In the genomic region with DNA sequence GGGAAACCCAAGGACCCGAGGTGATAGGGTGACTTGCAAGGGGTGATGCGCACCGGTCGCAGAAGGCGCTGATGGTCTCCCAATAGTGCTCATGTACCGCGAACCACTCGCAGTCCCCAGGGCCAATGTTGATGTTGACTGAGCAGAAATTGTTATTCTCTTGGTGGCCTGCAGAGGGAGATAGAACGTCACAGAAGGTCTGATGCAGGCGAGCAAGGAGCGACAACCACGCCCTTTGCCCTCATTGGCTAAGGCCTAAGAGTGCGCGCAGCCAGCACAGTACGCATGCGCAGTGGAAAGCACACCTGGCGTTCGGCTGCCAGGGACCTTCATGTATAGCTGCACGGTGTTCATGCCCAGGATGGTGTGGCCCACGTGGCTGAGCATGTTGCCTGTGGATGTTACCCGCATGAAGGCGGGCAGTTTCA, we compare ENCODE assay signal across 9 mouse cellular contexts. TPM values are rescaled to one million over a fixed set of nuclear protein-coding genes. Genes with fewer than 3 reads are reported as not detected.
DNase-seq lines count a peak whose midpoint lies in the region; ATAC-seq lines count a peak whose summit lies in the region.
"Had no signal": no experiment of that assay in that cellular context is flagged by ENCODE, and none has a peak within 500 bp of the region (broad histone marks: within the 10 kb centered on the region; RNA-seq: fewer than 3 reads in every experiment).

No protein-coding gene starts in this region.

- H3K27me3 ChIP-seq in hindbrain, embryonic 13.5 days = peaks cover 27% of the 10 kb centered on the region

- no peaks in the 10 kb centered on the region for H3K9me3 ChIP-seq in hindbrain, embryonic 13.5 days

- no peak overlapping the region for H3K4me2 ChIP-seq in hindbrain, embryonic 13.5 days

- H3K36me3 ChIP-seq in hindbrain, embryonic 13.5 days = peaks cover 84% of the 10 kb centered on the region

- peaks cover 34% of the 10 kb centered on the region for H3K4me1 ChIP-seq in hindbrain, embryonic 13.5 days (replicated peaks)

- ATAC-seq in hindbrain, embryonic 13.5 days (ENCODE audit: low FRiP score) = peak; percentile 65

- peak overlapping the region; percentile 52; the same call in 1 of the 2 replicates for H3K27ac ChIP-seq in hindbrain, embryonic 13.5 days
- H3K27ac ChIP-seq: macrophage had no signal

- peak overlapping the region; percentile 8; the same call in 1 of the 2 replicates for H3K4me3 ChIP-seq in hindbrain, embryonic 13.5 days

- peak; percentile 66 for DNase-seq in Muller cell, postnatal 12 days (ENCODE audit: inconsistent ontology term)
- peak; percentile 95 to 96 for DNase-seq in cerebellum, postnatal 10 days
- peak; percentile 80 to 83 for DNase-seq in frontal cortex, postnatal 14 days (ENCODE audit: low spot score in 2 of 2)
- DNase-seq in layer of hippocampus, postnatal 25 days (ENCODE audit: extremely low spot score in 1 of 2, low spot score in 1 of 2) = peak; percentile 68 to 77
- peak; percentile 90 for DNase-seq in lung, postnatal 14 days
- peak; percentile 94 for DNase-seq in retina, postnatal 1 day
- DNase-seq in thymus, postnatal 4 days = peak; percentile 89

- 18% methylated on average over 22 of the region's 22 CpGs for WGBS in hindbrain, embryonic 13.5 days

- no peak overlapping the region for H3K9ac ChIP-seq in hindbrain, embryonic 13.5 days

RNA-seq across cellular contexts. Expression of gene Tmem88, which starts 3.2 kb away (rescaled TPM):
- 7.1 and 8.7 TPM in 2 replicates for polyA plus RNA-seq in hindbrain, embryonic 13.5 days (2015; fragmentation: Nextera tagmentation; extraction: Ambion mirVana)
- 1 to 10 TPM; 2.5 TPM for total RNA-seq in layer of hippocampus, postnatal 25 days (2021)

RNA-seq across cellular contexts. Expression of gene Cyb5d1, which starts 5.8 kb away (rescaled TPM):
- polyA plus RNA-seq in hindbrain, embryonic 13.5 days (2015; fragmentation: Nextera tagmentation; extraction: Ambion mirVana) = 34.9 and 35.5 TPM in 2 replicates
- 10 to 100 TPM; 40.8 to 43.6 TPM for total RNA-seq in layer of hippocampus, postnatal 25 days (2021)

RNA-seq across cellular contexts. Expression of gene Naa38, which starts 5.9 kb away (rescaled TPM):
- polyA plus RNA-seq in hindbrain, embryonic 13.5 days (2015; fragmentation: Nextera tagmentation; extraction: Ambion mirVana) = 103 and 105 TPM in 2 replicates
- 100 to 1,000 TPM; 100 to 116 TPM for total RNA-seq in layer of hippocampus, postnatal 25 days (2021)

RNA-seq across cellular contexts. Expression of gene Kdm6b, which starts 12.3 kb away (rescaled TPM):
- 50.6 and 51.3 TPM in 2 replicates for polyA plus RNA-seq in hindbrain, embryonic 13.5 days (2015; fragmentation: Nextera tagmentation; extraction: Ambion mirVana)
- 10 to 100 TPM; 28.5 to 41.2 TPM for total RNA-seq in layer of hippocampus, postnatal 25 days (2021)

RNA-seq across cellular contexts. Expression of gene Chd3, which starts 32.0 kb away (rescaled TPM):
- polyA plus RNA-seq in hindbrain, embryonic 13.5 days (2015; fragmentation: Nextera tagmentation; extraction: Ambion mirVana) = 92.4 and 93.5 TPM in 2 replicates
- total RNA-seq in layer of hippocampus, postnatal 25 days (2021) = 100 to 1,000 TPM; 504 to 538 TPM

Comparison
In these comparisons a context has a peak if more than half of its experiments do, and no peak if none do; other contexts are left out.
1. Peak in every context shown above with its lines: DNase-seq, ATAC-seq, H3K4me3 ChIP-seq and H3K27ac ChIP-seq.